Mouse (Mus musculus) lung, postnatal 14 days (tissue): ENCODE measurements around the gene Lamtor4.
A peak's percentile ranks its signal among the peaks of the same experiment; 100 is the strongest.
"Not testable (repeated sequence)": the region's sequence is repeated elsewhere in the genome, so short reads cannot be mapped to it uniquely, and the experiment has no call there.

Experiments used
- DNase-seq: peaks from one replicate; pipeline ENCODE4 v3.0.0; 2021

The Lamtor4 gene

GRCm38 (mm10) chr5:138255353-138256093 lies at the start of gene Lamtor4:
Gene Lamtor4, plus strand, starts transcription at chr5:138255482.
- peak; percentile 92 for DNase-seq

DNA sequence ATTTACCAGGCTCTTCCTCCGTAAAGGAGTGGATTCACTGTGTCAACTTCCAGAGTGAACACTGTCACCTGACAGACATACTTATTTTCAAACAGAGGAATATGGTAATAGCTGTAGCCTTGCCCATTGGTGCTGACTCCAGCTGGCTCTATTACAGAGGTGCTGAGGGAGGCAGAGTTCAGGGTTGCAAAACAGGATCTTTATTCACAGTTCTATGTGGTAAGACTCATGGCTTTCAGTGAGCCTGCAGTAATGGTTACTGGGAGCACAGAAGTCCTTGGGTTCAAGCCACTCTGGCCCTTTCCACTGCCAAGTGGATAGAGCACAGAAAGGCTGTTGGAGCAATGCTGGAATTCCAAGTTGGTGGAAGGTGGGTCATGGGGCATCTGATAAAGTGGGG lies 48.0 kb upstream of the Lamtor4 start:
- no peak for DNase-seq

DNA sequence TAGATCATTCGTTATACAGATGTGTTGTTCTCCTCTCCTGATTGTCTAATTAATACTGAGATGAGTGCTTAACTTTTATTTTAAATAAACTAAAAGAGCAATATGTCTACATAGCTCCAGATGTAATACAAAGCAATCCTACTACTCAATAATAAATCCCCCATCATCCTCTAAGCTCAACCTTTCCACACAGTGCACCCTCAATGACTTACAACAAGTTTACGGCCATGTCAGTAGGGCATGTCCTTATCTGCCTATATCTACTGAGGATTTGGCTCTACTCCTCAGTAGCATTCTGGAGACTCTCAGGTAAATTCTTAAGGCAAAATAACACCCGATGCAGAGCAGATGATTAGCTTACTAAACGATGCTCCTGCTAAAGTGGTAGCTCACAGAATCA lies 47.4 kb upstream of the Lamtor4 start:
- DNase-seq, result no peak

DNA sequence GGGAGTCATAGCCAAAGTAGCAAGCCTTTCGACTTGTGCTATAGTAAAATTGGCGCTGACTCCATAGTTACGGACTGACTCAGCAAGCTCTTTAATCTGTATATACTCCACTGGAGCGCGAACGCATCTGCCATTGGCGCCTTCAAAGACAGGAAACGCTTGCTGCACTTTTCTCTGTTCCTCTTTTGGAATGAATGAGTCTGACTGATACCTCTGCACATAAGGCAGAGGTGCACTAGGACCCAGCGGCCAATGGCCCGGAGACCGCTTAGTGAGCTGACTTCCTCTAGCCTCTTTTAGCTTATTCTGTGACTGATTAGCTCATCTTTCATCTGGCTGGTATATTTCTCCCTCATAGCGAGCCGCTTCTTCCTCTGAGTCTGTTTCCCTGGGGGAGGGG lies 38.6 kb upstream of the Lamtor4 start:
- not testable (repeated sequence) for DNase-seq

DNA sequence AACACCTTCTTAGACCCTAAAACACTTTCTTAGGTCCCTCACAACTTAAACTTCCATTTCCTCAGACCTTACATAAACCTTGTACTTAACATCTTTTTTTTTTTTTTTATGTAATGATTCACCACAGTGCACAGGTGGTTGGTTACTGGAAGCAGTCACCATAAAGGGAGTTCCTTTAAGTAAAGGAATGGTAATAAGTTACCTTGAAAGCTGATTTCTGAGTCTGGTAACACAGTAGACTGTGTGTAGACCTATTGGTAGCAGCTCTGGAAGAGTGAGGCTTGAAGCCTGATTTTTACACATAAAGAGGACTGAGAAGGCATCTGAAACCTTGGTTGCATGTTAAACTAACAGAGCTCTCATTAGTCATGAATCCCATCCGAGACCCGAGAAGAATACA lies 35.4 kb upstream of the Lamtor4 start:
- DNase-seq, result no peak

DNA sequence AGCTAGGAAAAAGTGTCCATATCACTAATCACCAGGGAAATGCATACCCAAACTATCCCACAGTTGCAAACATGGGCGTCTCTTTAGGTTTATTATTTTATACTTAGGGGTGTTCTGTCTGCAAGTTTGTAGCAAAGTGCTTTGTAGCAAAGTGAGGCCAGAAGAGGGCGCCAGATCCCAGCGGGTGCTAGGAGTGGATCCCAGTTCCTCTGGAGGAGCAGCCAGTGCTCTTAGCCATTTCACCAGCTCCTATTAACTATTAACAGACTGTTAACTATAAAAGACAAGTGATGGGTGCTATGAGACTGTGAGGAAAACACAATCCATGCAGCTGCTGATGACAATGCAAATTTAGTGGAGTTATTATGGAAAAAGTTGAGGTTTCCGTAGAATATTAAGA lies 33.2 kb upstream of the Lamtor4 start:
- peak; percentile 91 for DNase-seq

DNA sequence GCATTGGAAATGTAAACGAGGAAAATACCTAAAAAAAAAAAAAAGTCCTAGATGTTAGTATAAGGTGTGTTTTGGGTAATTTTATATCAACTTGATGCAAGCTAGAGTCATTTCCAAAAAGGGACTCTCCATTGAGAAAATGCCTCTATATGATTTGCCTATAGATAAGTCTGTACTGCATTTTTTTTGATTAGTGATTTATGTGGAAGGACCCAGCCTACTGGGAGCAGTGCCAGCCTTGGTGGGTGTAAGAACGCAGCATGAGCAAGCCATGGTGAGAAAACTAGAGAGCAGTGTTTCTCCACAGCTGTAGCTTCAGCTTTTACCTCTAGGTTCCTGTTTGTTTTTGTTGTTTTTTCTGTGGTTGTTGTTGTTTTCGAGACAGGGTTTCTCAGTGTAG lies 32.0 kb upstream of the Lamtor4 start:
- no peak for DNase-seq

- DNase-seq, result no peak
These were observed 29.6 kb upstream of the Lamtor4 start, which contains the start of gene Nxpe5 for GRCm38 (mm10) chr5:138225700-138226099. Gene Nxpe5, plus strand, starts transcription at chr5:138225898.

- DNase-seq, result no peak
These were observed 28.8 kb upstream of the Lamtor4 start for GRCm38 (mm10) chr5:138226491-138226890.

DNA sequence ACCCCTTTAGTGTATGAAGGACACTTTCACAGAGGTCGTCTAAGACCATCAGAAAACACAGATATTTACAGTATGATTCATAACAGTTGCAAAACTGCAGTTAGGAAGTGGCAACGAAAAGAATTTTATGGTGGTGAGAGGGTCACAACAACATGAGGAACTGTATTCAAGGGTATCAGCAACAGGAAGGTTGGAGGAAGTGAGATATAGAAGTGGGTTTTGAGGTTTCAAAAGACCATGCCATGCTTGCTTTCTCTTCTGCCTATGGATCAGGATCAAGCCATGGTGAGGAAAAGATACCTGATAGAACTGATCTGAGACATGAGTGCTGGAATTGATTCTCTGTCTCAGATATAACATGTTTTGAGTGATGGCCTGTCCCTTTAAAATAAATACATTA lies 27.9 kb upstream of the Lamtor4 start:
- DNase-seq, result no peak

- peak; percentile 35 for DNase-seq
These were observed 27.3 kb upstream of the Lamtor4 start for GRCm38 (mm10) chr5:138228026-138228425.

DNA sequence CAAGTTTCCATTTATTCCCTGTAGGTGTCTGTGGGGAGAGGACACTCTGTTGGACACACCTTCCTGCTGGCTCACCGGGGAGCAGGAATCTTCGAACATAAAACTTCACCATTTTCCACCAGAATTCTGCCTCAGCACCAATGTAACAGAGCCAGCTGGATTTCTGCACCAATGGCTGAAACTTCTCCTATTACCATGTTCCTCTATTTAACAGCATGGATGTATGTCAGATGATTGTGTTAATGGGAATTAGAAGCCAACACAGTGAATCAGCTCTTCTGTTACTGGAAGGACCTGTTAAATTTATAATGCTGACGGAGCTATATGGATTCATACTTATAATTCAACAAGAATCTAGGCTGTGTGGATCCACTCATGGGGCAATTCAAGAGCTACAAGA lies 25.8 kb upstream of the Lamtor4 start:
- DNase-seq, result no peak

- no peak for DNase-seq
These were observed 21.5 kb upstream of the Lamtor4 start for GRCm38 (mm10) chr5:138233778-138234177.

- DNase-seq, result no peak
These were observed 21.1 kb upstream of the Lamtor4 start for GRCm38 (mm10) chr5:138234224-138234623.

- DNase-seq, result peak; percentile 11
These were observed 13.8 kb upstream of the Lamtor4 start for GRCm38 (mm10) chr5:138241511-138241910.

GRCm38 (mm10) chr5:138251144-138251543 lies 4.1 kb upstream of the Lamtor4 start:
- DNase-seq, result no peak

DNA sequence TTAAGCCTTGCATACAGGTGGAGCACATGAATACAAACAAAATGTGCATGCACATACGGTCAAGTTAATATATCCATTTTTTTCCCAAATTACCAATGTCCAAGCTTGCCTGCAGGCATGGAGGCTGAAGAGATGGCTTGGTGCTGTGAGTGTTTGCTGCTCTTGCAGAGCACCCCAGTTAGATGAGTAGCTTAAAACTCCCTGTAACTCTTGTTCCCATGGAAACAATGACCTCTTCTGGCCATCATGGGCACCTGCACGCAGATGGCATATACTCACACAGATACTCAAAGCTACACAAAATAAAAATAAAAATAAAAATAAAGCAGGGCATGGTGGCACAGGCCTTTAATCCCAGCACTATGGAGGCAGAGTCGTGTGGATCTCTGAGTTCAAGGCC lies 2.2 kb upstream of the Lamtor4 start:
- no peak for DNase-seq

DNA sequence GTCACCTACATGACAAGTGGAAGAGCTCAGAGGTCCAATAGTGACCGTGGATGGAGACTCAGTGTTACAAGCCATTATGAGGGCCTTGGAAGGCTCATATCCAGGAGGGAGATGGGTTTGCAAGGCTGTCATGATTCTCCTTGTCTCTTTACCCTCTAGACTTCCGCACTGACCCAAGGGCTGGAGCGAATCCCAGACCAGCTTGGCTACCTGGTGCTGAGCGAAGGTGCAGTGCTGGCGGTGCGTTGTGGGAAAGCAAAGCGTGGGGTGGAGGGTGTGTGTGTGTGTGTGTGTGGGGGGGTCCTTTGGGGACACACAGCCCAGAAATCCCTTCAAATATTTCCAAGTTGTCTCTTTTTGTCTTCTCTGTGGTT lies 799 bp downstream of the Lamtor4 start:
- DNase-seq, result no peak

DNA sequence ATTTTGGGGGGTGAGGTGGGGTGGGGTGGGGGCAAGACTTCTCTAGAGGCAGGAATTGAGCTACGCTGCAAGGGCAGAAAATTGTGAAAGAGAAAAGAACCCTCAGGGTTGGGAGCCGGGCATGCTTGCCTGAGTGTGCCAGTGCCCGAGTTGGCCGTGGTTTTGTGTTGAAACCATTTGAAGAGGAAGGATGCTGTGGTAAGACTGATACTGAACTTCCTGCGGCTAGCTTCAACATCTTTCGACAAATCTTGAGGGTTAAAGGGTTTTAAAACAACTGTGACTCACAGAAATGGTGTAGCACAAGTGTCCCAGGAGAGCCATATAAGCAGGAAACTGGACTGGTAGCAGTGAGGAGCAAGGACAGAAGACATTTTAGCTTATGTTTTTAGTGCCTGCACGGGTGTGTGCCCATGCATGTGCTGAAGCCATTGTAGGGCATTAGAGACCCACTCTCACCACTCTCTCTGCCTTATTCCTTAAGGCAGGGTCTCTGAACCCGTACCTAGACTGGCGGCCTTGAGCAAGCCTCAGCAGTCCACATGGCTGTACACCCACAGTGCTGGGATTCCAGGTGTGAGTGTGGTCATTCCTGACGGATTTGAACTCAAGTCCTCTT lies 1.8 kb downstream of the Lamtor4 start:
- no peak for DNase-seq

DNA sequence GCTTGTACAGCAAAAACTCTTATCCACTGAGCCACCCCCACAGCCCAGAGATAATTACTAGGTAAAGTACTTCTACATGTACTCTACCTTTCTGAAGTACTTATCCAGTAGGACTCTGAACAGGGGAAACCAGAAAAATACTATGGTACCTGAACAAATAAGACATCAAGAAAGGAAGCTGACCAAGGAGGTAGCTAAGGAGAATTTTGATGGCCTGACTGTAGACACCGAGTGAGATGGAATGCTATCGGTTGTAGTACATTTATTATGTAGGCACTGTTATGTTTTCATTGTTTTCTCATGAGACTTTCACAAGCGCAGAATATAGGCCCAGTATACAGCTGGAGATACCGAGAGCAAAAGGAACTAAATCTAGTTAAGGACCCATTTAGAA lies 2.3 kb downstream of the Lamtor4 start:
- no peak for DNase-seq

DNA sequence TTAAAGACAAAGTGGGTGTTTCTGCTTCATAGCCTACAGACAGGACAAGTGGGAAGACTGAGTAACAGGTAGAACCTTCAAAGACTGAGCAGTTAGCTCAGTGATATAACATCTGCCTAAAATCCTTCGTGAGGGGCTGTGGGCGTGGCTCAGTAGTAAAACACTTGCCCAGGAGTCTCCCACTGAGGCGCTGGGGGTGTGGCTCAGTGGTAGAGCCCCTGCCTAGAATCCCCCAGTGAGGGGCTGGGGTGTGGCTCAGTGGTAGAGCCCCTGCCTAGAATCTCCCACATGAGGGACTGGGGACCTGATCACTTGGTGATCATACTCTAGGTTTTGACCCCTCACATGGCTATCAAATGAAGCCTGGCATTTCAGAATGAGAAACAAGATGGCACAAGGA lies 2.8 kb downstream of the Lamtor4 start:
- no peak for DNase-seq

GRCm38 (mm10) chr5:138258542-138258941 lies 3.3 kb downstream of the Lamtor4 start:
- no peak for DNase-seq

DNA sequence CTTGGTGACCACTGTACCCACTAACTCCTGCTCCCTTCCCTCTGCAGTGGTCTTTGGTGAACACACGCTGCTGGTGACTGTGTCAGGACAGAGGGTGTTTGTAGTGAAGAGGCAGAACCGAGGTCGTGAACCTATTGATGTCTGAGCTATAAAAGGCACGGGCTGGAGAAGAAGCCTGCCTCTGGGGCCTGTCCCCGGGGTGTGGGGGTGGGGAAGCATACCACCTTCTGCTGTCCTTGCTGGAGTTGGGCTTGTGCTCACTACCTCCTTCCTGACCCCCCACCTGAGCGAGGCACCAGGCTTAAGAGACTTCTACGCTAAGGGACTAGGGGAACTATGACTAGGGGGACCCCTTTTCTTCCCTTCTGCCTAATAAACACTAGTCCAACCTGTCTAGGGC lies 3.7 kb downstream of the Lamtor4 start:
- no peak for DNase-seq

DNA sequence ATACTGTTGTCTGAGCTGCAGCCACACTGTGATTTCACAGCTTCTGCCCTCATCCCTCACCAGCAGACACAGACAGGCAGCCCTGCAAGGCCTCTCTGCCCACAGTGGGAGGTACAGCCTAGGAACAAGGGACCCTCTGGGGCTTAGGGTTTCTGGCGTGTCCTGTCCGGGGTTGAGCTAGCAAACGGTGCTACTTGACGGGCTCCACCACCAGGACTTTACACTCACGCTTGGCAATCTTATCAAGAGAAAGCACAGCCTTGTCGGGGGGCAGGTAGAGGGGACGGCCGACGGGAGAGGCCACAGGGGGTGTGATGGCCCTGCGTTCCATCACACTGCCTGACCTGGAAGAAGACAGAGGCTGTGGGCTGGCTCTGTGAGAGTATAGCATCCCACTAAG lies 4.8 kb downstream of the Lamtor4 start:
- DNase-seq, result no peak

- DNase-seq, result no peak
These were observed 5.6 kb downstream of the Lamtor4 start for GRCm38 (mm10) chr5:138260834-138261233.
